Mouse (Mus musculus) urinary bladder, postnatal 4 days (tissue): ENCODE measurements at regions not wholly inside any gene's neighbourhood (a gene's known extent, or its start where the extent isn't known, plus 50 kb on each side); places are given as distances from the start of the nearest gene placed in this dataset.

ENCODE experiments used
- DNase-seq, 2 experiments: peaks; one replicate each; pipeline ENCODE4 v3.0.0; 2021 to 2022; ENCODE audit warnings: low spot score in 2 of 2

DNA sequence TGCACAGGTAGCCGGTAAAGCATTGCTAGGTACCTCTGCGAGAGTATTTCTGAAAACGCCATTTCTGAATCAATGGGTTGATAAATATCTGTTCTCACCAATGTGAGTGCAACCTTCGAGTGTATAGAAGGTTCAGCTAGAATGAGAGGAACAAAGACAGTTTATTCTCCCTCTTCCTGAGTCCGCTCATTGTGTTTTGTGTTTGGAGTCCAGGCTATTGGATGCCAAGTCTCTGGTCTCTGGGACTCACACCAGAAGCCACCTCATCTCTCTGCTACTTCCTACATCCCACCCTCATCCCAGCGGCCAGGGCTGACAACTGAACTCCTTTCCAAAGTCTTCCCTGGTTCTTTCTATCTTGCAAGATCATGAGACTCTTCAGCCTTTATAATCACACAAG is 62.7 kb downstream of the Lrrc30 start:
- no peak for DNase-seq

DNA sequence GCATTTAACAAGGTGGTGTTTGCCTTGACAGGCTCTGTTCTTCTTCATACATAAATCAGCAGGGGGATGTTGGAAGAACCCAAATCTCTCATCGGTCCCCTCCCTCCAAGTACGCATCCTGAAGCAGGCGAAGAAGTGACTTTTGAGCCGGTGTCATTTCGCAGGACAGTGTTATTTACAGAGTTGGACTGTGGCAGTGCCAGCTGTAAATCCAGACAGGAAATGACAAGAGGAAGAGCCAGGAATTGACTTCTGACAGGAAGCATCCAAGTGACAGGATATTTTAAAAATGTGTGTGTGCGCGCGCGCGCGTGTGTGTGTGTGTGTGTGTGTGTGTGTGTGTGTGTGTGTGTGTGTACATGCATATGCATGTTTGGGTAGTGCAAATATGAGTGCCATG is 66.3 kb downstream of the Lrrc30 start:
- no peak for DNase-seq

DNA sequence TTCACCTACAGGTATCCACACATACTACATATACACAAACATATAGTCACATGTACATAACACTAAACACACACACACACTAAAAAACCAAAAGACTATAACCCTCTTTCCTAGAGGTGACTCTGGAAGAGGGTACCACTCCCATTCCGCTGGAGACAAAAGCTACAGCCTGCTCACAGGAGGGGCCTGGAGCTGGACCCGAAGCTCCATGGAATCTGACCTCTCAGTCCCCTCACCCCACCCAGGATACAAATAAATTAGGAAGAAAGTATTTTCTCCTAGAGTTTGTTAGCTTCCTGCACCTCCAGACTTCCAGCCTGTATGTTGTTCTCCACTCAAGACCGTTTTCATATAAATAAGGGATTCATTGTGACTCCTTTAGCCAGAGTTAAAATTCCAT is 66.8 kb downstream of the Lrrc30 start:
- no peak for DNase-seq

DNA sequence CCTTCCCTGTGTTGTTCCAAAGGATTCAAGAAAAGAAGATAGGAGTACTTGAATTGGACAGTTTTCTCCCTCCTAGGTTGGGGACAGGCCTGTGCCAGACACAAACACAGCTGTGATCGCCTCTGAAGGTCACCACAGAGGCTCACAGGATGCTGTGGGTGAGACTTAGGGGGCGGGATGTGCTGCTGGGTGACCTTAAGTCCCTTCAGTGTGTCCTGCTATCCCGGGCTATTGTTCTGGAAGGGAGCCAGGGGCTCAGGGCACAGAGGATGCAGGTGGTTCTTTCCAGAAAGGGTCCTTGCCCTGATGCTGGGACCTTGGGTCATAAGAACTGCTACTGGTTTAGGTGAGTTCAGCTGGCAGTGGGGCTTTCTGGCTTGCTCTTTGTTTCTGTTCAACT is 67.7 kb downstream of the Lrrc30 start:
- no peak for DNase-seq

DNA sequence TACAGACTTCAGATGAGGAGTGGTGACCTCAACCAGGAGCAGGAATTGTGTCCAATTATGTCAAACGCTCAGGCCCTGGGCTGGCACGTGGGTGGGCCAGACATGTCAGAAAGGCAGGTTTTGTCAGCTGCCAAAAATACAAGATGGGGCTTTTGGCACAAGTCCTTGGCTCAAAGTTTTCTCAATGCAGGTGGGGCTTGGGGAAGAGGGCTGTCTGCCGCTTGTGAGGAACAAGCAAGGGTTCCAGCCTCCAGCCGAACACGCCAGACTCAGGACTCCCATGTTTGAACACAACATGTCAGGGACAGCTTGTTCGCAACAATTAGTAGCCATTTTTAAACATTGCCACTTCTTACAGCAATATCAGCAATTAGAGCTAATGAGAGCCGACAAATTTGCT is 69.5 kb downstream of the Lrrc30 start:
- DNase-seq = no peak

DNA sequence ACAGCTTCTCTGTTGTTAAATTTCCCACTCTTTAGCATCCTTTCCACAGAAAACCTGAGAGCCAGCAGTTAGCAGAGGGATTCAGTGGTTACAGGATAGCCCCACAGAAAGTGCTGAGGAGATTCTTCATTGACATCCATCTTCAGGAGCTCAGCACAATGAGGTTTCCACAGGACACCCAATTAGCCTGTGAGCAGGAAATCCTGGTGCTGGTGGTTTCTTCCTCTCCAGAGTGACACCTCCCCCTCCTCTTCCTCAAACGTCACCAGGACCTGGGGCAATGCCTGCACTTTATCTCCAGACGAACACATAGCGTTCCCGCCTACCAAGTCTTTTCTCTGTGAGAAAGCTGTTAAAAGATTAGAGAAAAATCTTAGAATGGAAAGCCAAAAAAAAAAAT is 70.7 kb downstream of the Lrrc30 start:
- DNase-seq = no peak

DNA sequence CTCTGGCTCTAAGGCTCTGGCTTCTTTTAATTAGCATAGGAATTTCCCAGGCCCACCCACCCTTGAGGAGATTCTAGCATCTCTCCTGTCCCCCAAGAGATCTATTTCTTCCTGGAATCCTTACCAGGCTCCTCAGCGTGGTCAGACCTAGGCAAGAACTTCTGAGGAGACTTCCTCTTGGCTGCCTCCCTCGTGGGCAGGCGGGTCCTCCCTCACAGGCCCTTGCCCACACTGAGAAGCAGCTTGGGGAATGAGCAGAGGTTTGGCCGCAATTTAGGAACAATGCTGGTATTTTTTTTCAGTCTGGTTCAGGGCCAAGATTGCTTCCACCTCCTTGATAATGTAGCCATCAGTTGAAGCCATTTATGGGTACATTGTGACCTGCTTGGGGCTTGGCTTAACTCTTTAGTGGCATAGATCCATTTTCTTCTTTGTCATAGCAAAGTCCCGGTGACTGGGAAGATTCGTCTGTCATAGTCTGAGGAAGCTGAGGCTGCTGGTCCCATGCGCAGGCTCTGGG is 75.1 kb downstream of the Lrrc30 start:
- no peak for DNase-seq

DNA sequence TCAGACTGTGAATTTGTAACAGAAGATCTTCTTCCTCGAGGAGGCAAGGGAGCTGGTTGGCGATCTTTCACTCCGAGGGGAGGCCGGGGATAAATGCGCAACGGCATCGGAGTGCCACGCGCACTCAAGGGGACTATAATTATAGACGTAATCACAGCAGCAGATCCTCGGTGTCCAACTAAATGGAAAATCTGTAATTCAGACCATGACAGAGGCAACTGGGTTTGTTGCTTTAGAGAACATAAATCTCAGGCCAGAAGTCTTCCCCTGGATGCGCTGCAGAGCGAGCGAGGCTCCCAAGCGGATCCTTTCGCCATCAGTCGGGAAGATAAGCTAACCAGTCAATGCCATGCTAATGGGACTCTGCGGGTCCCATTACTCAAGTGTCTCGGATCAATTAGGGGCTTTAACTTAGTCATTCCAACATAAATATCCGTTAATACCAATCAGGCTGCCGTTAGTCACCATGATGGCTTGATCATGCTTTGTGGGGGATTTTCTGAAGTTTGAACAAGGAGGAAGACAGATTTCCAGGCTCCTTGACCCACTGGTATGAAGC is 79.9 kb downstream of the Lrrc30 start:
- DNase-seq = no peak

DNA sequence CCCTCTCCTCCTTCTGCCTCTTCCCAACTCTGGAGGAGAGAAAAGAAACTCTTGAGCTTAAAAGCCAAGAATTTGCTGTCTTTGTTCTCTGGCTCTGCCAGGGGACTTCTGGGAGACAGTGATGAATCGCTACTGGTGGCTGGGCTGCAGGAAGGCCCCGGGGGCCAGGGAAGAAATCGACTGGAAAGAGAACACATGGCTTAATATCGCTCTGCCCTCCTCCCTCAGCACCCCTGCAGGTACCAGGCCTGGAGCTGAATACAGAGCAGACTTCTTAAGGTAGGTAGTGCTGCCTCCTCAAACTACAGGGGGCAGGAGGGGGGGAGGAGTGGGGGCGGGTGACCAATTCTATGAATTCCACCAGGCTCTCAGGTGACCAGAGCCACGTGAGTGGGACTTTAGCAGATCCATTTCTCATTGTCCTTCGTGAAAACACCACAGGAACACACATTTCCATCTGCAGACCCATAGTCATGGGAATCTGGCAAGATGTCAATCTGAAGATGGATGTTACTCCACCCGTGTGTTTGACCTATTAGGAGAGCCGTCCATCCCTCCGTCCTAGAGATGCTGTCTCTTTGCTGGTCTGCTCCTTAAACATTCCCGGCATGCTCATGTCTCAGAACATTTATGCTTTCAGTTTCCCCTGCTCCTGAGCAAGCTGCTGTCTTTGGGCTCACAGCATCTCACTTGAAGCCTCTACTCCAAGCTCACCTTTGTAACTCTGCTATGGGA is 83.4 kb downstream of the Lrrc30 start:
- DNase-seq = no peak

DNA sequence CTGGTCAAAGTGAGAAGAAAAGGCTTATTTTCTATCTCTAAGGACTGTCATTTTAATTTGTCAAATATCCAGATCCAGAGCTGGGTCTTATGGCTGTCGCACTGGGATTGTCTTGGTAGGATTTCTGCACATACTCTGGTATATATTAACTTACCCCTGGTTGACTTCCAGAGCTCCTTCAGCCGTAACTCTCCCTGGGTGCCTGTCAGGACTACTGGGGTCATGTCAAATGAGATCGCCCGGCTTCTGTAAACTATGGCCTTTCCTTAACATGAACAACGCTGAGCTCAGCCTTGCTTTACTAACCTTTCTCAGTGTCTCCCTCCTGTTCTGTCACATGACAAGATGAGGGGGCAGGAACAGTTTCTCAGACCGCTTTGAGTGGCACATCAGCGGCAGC is 88.1 kb downstream of the Lrrc30 start:
- DNase-seq = no peak

DNA sequence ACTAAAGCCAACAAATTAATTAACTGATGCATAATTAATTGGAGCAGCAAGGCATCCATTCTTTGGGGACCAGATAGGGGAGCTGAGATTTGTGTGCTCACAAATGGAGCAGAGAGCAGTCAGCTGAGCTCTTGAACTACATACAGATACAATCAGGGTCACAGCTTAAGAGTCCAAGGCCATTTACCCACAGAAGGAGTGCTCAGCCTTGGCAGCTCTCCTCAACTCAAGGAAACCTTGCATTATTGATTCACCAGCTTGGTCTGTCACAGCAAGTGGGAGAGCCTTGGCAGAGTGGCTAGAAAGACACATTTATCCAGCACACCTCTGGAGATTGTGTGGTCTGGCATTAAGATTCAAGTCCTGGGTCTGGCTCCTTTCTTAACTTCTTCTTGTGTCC is 100.2 kb downstream of the Lrrc30 start:
- DNase-seq = no peak

DNA sequence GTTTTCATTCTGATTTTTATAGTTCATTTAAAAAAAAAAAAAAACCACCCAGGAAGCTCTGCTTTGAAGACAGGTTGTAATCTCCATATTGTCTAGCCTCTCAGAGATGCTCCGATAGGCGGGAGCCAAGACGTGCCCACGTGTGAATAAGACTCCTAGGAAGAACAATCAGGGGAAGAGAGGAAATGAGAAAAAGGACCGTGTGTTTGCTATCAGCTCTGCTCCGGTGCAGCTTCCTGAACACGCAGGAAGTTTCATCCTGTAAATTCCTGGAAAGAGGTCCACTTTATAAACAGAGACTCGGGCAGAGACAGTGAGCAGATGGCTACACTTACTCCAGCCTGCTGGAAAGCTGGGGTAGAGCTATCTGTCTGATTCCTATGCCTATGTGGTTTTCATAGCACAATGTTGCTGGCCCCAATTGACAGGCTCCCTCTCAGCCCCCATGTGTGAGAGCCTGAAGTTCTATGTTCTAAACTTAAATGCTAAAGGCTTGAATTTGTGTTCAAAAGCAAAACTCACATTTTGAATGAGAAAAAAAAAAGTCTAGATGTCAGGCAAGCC is 111.6 kb downstream of the Lrrc30 start:
- DNase-seq = no peak

DNA sequence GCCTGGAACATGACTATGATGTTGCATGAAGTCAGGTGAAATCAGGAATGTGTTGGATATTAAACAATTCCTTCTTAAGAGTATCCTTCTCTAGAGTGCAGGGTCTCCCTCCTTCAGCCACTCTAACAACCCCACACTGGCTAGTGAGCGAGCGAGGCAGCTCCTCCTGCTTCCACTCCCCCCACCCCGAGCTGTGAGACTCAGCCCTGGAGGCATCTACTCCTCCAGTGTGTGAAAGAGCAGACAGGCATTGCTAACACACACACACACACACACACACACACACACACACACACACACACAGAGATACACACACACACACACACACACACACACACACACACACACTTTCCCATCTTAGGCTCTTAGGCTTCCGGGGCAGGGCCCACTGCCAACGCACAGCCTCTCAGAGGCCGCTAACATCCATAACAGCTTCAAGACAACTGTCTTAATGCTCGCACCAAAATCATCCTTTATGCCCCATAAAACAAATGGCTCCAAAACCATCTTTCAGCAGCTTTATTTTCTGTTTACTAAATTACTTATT is 116.8 kb downstream of the Lrrc30 start:
- no peak for DNase-seq

DNA sequence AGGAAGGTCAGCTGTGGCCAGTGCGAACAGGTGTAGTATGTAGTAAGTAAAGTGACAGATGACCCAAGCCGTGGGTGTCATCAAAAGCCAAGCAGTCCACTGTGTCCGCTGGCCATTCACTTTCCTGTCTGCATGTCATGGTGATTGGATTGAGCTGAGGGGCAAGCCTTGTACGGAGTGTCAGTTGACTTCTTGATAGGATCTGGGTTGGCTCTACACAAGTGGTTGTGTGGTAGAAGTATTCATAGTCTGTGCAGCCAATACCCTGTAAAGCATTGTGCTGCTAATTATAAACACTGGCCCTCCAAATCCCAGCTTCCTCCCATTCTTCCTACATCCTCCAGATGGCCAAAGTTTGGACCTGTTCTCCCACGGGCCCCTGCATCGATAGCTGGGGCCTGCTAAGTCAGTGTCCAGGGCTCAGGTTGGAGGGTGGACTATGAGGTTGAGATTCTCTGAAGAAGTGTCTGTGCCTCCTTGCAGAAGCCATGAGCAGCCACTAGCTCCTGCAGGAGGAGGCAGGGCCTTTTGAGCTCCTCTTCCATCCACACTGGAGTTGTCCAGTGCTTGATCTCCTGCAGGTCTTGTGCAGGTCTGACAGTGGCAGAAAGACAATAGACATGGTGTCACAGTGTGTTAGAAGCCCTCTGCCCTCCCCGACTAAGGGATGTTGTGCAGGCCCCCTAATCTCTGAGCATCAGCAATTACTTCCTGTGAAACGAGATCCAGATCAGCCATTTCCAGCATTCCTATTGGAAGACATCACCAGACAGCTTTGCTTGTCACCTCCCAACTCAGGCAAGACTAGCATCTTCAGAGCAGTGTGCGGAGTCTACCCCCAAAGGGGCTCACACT is 117.9 kb downstream of the Lrrc30 start:
- DNase-seq = no peak

DNA sequence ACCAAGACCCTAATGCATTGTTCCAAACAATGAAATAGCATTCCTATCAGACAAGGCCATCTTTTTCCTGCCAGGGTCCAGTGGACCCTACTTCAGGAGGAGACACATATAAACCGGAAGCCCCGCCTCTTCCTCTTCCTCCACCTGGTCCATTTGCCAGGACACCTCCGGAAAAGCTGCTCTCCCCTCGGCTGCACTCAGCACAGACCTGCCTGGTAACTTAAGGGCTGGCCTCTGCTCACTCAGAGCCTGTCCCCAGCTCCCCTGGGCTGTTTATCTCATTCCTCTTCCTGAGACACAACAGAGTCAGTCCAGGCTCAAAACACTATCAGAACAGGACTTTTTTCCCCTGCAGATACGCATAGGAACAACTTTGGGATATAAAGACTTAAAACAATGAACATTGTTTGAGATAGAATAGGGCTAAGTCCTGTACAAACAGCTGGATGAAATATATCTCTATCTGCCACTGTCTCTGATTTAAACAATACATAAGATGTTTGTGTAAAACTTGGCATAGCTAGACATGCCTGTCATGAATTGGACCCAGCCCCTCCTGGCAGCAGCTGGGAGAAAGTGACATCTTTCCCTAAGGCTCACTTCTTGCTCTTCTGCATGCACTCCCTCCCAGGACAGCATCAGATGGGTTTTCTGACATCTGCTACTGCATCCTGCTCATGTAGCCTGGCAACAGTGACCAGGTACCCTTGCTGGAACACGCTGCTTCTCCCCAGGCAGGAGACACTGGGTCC is 119.6 kb downstream of the Lrrc30 start:
- DNase-seq = no peak

DNA sequence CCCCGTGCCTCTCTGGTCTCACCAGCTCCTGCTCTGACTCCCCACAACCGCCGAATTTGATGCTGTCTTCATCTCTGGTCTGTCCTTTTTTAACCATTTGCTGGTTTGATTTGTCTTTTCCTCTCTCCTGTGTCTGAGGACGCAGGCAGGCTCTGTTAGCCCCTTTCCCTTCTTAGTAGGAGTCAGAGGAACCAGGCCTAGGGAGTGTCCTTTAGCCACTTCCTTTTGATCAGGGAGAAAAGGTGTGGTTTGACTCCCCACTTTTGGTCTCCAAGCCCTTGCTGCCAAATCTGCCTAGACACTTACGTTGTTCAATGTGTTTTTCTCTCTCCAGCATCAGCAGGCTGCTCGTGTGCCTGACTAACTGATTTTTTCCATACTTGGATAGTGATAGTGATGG is 120.5 kb downstream of the Lrrc30 start:
- DNase-seq = no peak

DNA sequence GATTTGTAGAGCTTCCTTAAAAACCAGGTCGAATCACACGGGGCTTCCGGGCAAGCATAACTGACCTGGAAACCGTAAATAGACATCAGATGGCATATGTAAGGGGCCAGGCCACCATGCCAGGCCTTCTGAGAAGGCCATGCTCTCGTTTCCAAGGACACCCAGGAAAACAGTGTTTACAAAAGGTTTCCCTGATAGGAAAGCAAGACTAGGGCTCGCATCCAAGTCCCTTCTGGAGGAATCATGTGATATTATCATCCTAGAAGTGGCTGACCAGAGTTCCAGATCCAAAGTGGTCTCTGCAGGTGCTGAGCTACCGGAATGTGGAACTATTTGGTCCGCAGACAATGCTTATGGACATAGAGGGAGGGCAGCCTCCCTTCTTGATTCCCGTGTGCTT is 122.6 kb downstream of the Lrrc30 start:
- no peak for DNase-seq

DNA sequence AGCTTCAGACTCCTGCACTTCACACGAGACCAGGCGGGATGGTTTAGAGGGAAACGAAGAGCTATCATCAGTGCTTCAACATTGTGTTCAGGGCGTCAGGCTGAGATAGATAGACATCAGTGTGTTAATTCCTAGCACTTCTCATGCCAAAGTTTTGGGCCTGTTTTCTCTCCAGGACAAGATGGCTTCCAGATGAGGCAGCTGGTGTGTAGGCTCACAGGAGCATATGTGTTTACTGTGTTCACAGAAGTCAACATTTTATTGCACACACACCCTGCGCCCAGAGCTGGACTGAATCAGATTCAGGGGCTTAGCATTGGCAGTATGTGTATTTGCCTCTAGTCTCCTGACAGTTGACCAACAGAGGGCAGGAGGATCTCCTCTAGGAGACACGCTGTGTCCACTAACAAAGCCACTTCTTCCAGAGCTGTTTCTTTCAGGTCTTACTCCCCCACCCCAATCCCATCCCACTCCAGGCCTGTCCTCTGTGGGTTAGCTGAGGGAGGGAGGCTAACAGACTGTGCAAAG is 123.4 kb downstream of the Lrrc30 start:
- no peak for DNase-seq

DNA sequence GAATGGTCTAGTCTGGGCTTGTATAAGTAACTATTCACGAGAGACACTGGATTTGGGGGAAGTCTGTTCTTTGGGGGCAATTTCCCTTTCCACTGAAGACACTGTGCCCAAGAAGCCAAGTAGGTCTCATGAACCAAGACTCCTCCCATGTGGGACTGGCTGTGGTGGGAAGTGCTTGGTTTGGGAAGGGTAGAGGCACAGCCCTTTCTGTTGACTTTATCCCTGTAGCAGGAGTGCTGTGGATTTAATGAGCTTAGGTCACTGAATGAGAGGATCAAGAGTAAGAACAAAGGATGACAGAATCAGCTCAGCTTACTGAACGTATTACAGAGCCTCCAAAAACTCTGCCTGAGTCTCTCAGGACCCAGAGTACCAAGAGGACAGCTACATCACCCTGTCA is 124.2 kb downstream of the Lrrc30 start:
- no peak for DNase-seq

DNA sequence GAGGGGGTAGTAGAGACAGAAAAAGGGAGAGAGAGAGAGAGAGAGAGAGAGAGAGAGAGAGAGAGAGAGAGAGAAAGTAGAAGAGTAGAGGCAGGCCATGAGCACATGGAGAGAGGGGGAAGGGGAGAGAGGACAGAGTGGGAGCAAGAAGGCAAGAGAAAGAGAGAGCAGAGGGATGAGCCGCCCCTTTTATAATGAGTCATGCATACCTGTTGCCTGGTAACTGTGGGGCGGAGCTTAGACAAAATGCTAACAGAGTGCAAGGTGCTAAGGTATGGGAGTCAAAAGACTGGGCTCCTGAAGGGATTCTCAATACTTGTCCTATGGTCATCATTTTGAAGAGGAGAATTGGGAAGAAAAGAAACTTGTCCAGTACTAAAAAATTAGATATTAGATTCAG is 126.1 kb downstream of the Lrrc30 start:
- DNase-seq = no peak

DNA sequence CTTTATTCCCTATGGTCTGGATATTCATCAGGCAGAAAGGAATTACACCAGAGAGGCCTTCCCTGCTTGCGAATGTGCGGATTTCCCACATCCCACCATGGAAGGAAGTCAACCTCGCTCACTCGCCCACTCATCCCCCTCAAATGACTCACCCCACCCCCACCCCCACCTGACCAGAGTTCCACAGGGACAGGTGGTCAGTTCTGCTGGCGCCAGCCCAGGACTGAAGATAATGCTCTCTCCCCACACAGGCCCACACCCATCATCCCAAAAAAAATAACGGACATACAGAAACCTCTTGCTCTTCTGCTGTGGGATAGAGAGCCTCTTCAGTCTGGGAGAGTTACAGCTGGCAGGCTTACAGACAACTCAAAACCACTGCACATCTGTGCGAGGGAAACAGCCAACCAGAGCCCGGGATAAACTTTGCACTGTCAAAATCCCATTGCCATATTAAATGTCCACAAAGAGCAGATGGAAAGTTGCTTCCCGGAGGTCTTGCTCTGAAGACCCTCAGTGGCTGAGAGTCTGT is 128.0 kb downstream of the Lrrc30 start:
- DNase-seq = no peak
